In genomic region chr17:13940487-13940886, GRCm38 (mm10) we compare ENCODE assay signal across 23 mouse cellular contexts. TPM values are rescaled to one million over a fixed set of nuclear protein-coding genes. Genes with fewer than 3 reads are reported as not detected.
DNase-seq lines count a peak whose midpoint lies in the region; ATAC-seq and TF ChIP-seq lines count a peak whose summit lies in the region.
"Had no signal": no experiment of that assay in that cellular context is flagged by ENCODE, and none has a peak within 500 bp of the region (broad histone marks: within the 10 kb centered on the region; RNA-seq: fewer than 3 reads in every experiment).

No protein-coding gene starts in this region.

- no peaks in the 10 kb centered on the region for H3K36me3 ChIP-seq in liver, adult 2 months (ENCODE audit: control insufficient read depth, insufficient read depth, low read length)
- no peaks in the 10 kb centered on the region for H3K36me3 ChIP-seq in liver, postnatal 0 days (replicated peaks; ENCODE audit: insufficient read depth, low read length)
- H3K36me3 ChIP-seq in lung, embryonic 14.5 days (ENCODE audit: insufficient read depth): no peaks in the 10 kb centered on the region
- H3K36me3 ChIP-seq in small intestine, adult 2 months (ENCODE audit: control insufficient read depth, insufficient read depth, low read length): no peaks in the 10 kb centered on the region
- H3K36me3 ChIP-seq: embryonic facial prominence, embryonic 15.5 days; forebrain, embryonic 12.5 days; liver, embryonic 12.5 days; neural tube, embryonic 15.5 days; stomach, embryonic 15.5 days had no signal

- H3K4me3 ChIP-seq in liver, adult 2 months (ENCODE audit: insufficient read depth, low read depth, low read length): no peak overlapping the region
- H3K4me3 ChIP-seq in liver, postnatal 0 days (ENCODE audit: low read depth, low read length): no peak overlapping the region
- no peak overlapping the region for H3K4me3 ChIP-seq in lung, embryonic 14.5 days (ENCODE audit: low read depth, low read length)
- H3K4me3 ChIP-seq in small intestine, adult 2 months (ENCODE audit: low read depth, low read length): no peak overlapping the region
- H3K4me3 ChIP-seq: embryonic facial prominence, embryonic 15.5 days; forebrain, embryonic 12.5 days; liver, embryonic 12.5 days; megakaryocyte, embryonic 14.5 days; neural tube, embryonic 15.5 days; stomach, embryonic 15.5 days had no signal

- no peak overlapping the region for H3K9ac ChIP-seq in liver, adult 2 months (ENCODE audit: low read depth, low read length)
- no peak overlapping the region for H3K9ac ChIP-seq in liver, postnatal 0 days (replicated peaks)
- H3K9ac ChIP-seq in lung, embryonic 14.5 days: no peak overlapping the region
- H3K9ac ChIP-seq: embryonic facial prominence, embryonic 15.5 days; forebrain, embryonic 12.5 days; liver, embryonic 12.5 days; neural tube, embryonic 15.5 days; stomach, embryonic 15.5 days had no signal

- no peak for TF ChIP-seq POLR2A in liver, adult 2 months (IDR thresholded peaks at IDR 0.05; ENCODE audit: extremely low read depth, insufficient read depth, low read length)
- no peak for TF ChIP-seq POLR2A in small intestine, adult 2 months (IDR thresholded peaks at IDR 0.05; ENCODE audit: low read depth, low read length)

- no peak overlapping the region for H3K4me2 ChIP-seq in liver, postnatal 0 days (ENCODE audit: low read depth, low read length)
- no peak overlapping the region for H3K4me2 ChIP-seq in lung, embryonic 14.5 days
- H3K4me2 ChIP-seq: embryonic facial prominence, embryonic 15.5 days; forebrain, embryonic 12.5 days; liver, embryonic 12.5 days; neural tube, embryonic 15.5 days; stomach, embryonic 15.5 days had no signal

- DNase-seq in adrenal gland, postnatal 14 days: peak; percentile 29
- no peak for DNase-seq in adrenal gland, adult 2 months
- peak; percentile 32 for DNase-seq in liver, adult 2 months (ENCODE audit: extremely low read depth, low read depth, low spot score)
- no peak for DNase-seq in liver, postnatal 0 days
- DNase-seq in lung, embryonic 14.5 days: no peak
- no peak for DNase-seq in frontal cortex, postnatal 36 days (ENCODE audit: low spot score in 2 of 2)
- no peak for DNase-seq in frontal cortex, postnatal 25 days (ENCODE audit: low spot score in 2 of 2)
- DNase-seq: cerebellum, adult 2 months; kidney, postnatal 14 days; left cerebral cortex, postnatal 4 days; retina, postnatal 1 day; thymus, postnatal 36 days had no signal

- 79% methylated on average over 1 of the region's 1 CpGs for WGBS in liver, adult 2 months
- WGBS in liver, postnatal 0 days (ENCODE audit: insufficient replicate concordance): 58% methylated on average over 1 of the region's 1 CpGs
- WGBS in lung, embryonic 14.5 days: 55% methylated on average over 1 of the region's 1 CpGs
- WGBS in small intestine, adult 2 months: 88% methylated on average over 1 of the region's 1 CpGs

- TF ChIP-seq EP300 in liver, postnatal 0 days (IDR thresholded peaks at IDR 0.05; ENCODE audit: low read depth): no peak

- no peaks in the 10 kb centered on the region for H3K4me1 ChIP-seq in liver, adult 2 months (ENCODE audit: control insufficient read depth, insufficient read depth, low read length)
- H3K4me1 ChIP-seq in liver, postnatal 0 days (ENCODE audit: insufficient read depth): no peaks in the 10 kb centered on the region
- no peaks in the 10 kb centered on the region for H3K4me1 ChIP-seq in lung, embryonic 14.5 days (ENCODE audit: insufficient read depth)
- H3K4me1 ChIP-seq in small intestine, adult 2 months (ENCODE audit: control insufficient read depth, insufficient read depth, insufficient read length, low read length): peaks cover 7% of the 10 kb centered on the region; the same call in 1 of the 2 replicates
- H3K4me1 ChIP-seq: embryonic facial prominence, embryonic 15.5 days; forebrain, embryonic 12.5 days; liver, embryonic 12.5 days; megakaryocyte, embryonic 14.5 days; neural tube, embryonic 15.5 days; stomach, embryonic 15.5 days had no signal

- no peaks in the 10 kb centered on the region for H3K27me3 ChIP-seq in liver, adult 2 months (ENCODE audit: control insufficient read depth, insufficient read depth, low read length)
- H3K27me3 ChIP-seq in liver, postnatal 0 days (ENCODE audit: insufficient read depth, low read length): no peaks in the 10 kb centered on the region
- no peaks in the 10 kb centered on the region for H3K27me3 ChIP-seq in lung, embryonic 14.5 days (ENCODE audit: insufficient read depth, low read length)
- no peaks in the 10 kb centered on the region for H3K27me3 ChIP-seq in small intestine, adult 2 months (ENCODE audit: control insufficient read depth, insufficient read depth, low read length)
- H3K27me3 ChIP-seq: embryonic facial prominence, embryonic 15.5 days; forebrain, embryonic 12.5 days; liver, embryonic 12.5 days; megakaryocyte, embryonic 14.5 days; neural tube, embryonic 15.5 days; stomach, embryonic 15.5 days had no signal

- H3K27ac ChIP-seq in liver, adult 2 months (replicated peaks; ENCODE audit: insufficient read depth, low read depth, low read length): no peak overlapping the region
- H3K27ac ChIP-seq in liver, postnatal 0 days (ENCODE audit: low read depth): no peak overlapping the region
- no peak overlapping the region for H3K27ac ChIP-seq in lung, embryonic 14.5 days (ENCODE audit: low read depth)
- no peak overlapping the region for H3K27ac ChIP-seq in small intestine, adult 2 months (ENCODE audit: insufficient read depth, low read depth, low read length)
- H3K27ac ChIP-seq: embryonic facial prominence, embryonic 15.5 days; forebrain, embryonic 12.5 days; liver, embryonic 12.5 days; neural tube, embryonic 15.5 days; stomach, embryonic 15.5 days had no signal

- no peaks in the 10 kb centered on the region for H3K79me2 ChIP-seq in liver, adult 2 months (ENCODE audit: control insufficient read depth, insufficient read depth, low read length)

- no peak for ATAC-seq in liver, postnatal 0 days
- no peak for ATAC-seq in lung, embryonic 14.5 days (ENCODE audit: insufficient read depth)
- ATAC-seq: liver, embryonic 12.5 days had no signal

- TF ChIP-seq CTCF in liver, adult 2 months (IDR thresholded peaks at IDR 0.05; ENCODE audit: low read depth, low read length): peak; percentile 17; the same call in 1 of the 2 replicates
- TF ChIP-seq CTCF in liver, postnatal 0 days (IDR thresholded peaks at IDR 0.05; ENCODE audit: low read depth): no peak
- 0 out of 2 replicates have a peak, but pooled peaks have one; percentile 4 for TF ChIP-seq CTCF in lung, embryonic 14.5 days (IDR thresholded peaks at IDR 0.05; ENCODE audit: low read depth)
- 0 out of 2 replicates have a peak, but pooled peaks have one; percentile 23 for TF ChIP-seq CTCF in small intestine, adult 2 months (IDR thresholded peaks at IDR 0.05; ENCODE audit: extremely low read depth, insufficient read length, insufficient replicate concordance, low read depth, low read length)

- H3K9me3 ChIP-seq in liver, postnatal 0 days (ENCODE audit: low read length): no peaks in the 10 kb centered on the region
- no peaks in the 10 kb centered on the region for H3K9me3 ChIP-seq in lung, embryonic 14.5 days (ENCODE audit: low read depth, low read length)
- H3K9me3 ChIP-seq: embryonic facial prominence, embryonic 15.5 days; forebrain, embryonic 12.5 days; liver, embryonic 12.5 days; megakaryocyte, embryonic 14.5 days; neural tube, embryonic 15.5 days; stomach, embryonic 15.5 days had no signal

RNA-seq across cellular contexts. Expression of gene Gm7168, which starts 7.7 kb away (rescaled TPM):
- not detected in 2 replicates for total RNA-seq in adrenal gland, postnatal 14 days (2021)
- total RNA-seq in adrenal gland, adult 2 months (2021): not detected
- polyA plus RNA-seq in adrenal gland, adult 2 months (2012; rRNA removed): not detected in 2 replicates
- total RNA-seq in liver, adult 2 months (2014; rRNA removed): not detected in 2 replicates
- polyA plus RNA-seq in liver, adult 2 months (2012; rRNA removed): not detected in 2 replicates
- not detected in 2 replicates for polyA plus RNA-seq in liver, postnatal 0 days (2015; fragmentation: Nextera tagmentation; extraction: Ambion mirVana)
- not detected in 2 replicates for polyA plus RNA-seq in lung, embryonic 14.5 days (2014; fragmentation: Nextera tagmentation; extraction: Ambion mirVana)
- polyA plus RNA-seq in small intestine, adult 2 months (2012; rRNA removed): 0.06 TPM in 1 of 2 replicates, not detected in the other
- total RNA-seq: granulocyte monocyte progenitor cell, adult 5-6 weeks; layer of hippocampus, postnatal 14 days; left cerebral cortex, postnatal 4 days had no signal
- polyA plus RNA-seq: cerebellum, adult 2 months; embryonic facial prominence, embryonic 15.5 days; forebrain, embryonic 12.5 days; hindbrain, embryonic 11.5 days; intestine, embryonic 14.5 days; liver, embryonic 12.5 days; neural tube, embryonic 15.5 days; stomach, embryonic 15.5 days had no signal

Comparison
In these comparisons a context has a peak if more than half of its experiments do, and no peak if none do; other contexts are left out.
1. DNase-seq: peak in adrenal gland, postnatal 14 days (single experiment) and liver, adult 2 months (single experiment); none in adrenal gland, adult 2 months (single experiment), liver, postnatal 0 days (single experiment), lung, embryonic 14.5 days (single experiment), frontal cortex, postnatal 36 days (0 of 2) and frontal cortex, postnatal 25 days (0 of 2).